ENCODE assay signal across 15 mouse cellular contexts in genomic region chr3:105669776-105670175, GRCm38 (mm10).
"Had no signal": no experiment of that assay in that cellular context is flagged by ENCODE, and none has a peak within 500 bp of the region (broad histone marks: within the 10 kb centered on the region; RNA-seq: fewer than 3 reads in every experiment).

No protein-coding gene starts in this region.

- DNase-seq: retina, postnatal 1 day; right cerebral cortex, adult 18-20 months; right cerebral cortex, postnatal 14 days; right cerebral cortex, postnatal 25 days; right cerebral cortex, postnatal 4 days; spleen, adult 18-20 months; thymus, adult 18-20 months; thymus, adult 2 months; thymus, postnatal 14 days; thymus, postnatal 25 days; thymus, postnatal 36 days; thymus, postnatal 4 days had no signal

- H3K4me3 ChIP-seq: neural tube, embryonic 15.5 days; stomach, embryonic 15.5 days had no signal

- H3K4me1 ChIP-seq: stomach, embryonic 15.5 days had no signal

- H3K9ac ChIP-seq: neural tube, embryonic 15.5 days; stomach, embryonic 15.5 days had no signal

- H3K4me2 ChIP-seq: neural tube, embryonic 15.5 days; stomach, embryonic 15.5 days had no signal

- H3K27me3 ChIP-seq: neural tube, embryonic 15.5 days; stomach, embryonic 15.5 days had no signal

- H3K36me3 ChIP-seq: stomach, embryonic 15.5 days had no signal

- H3K27ac ChIP-seq: neural tube, embryonic 15.5 days; stomach, embryonic 15.5 days; stomach, postnatal 0 days had no signal

- H3K9me3 ChIP-seq: neural tube, embryonic 15.5 days; stomach, embryonic 15.5 days had no signal
